Mouse (Mus musculus): ENCODE results near the gene Arf1.
"Not testable (repeated sequence)": the region's sequence is repeated elsewhere in the genome, so short reads cannot be mapped to it uniquely, and the experiment has no call there.

Gene Arf1

DNA sequence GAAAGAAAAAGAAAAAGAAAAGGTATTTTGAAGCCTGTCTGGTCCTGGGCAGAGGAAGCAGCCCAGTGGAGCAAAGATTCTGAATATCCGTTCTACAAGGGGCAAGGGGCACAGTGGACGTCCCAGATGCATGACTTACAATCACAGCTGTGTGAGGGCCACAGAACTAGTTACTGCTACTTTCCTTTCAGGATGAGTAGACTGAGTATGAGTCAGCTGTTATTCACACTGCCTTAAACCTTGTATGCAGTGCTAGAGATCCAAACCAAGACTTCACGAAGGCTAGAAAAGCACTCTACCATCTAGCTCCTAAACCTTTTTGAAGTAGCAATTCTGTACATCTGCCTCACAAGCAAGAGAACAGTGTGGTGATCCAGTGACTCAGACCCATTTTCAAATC, 1.8 kb downstream of the Arf1 start:
- no peak for DNase-seq (ENCODE audit: low spot score)

DNA sequence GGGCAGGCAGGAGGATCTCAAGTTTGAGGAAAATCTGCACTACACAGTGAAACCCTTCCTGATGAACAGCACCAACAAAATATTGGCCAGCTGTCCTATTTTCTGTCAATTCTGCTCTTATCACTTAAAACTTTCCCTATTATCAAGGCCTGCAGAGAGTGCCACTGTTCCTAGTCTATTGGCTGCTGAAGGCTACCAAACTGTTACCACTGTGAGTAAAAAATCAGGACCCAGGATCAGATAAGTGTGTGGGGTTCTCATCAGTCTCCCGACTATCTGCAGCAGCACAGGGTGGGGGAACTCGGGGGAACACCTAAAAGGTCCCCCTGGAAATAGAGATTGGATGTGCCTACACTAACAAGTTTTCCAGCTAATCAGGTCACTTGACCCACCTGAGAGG, 2.9 kb downstream of the Arf1 start:
- DNase-seq (ENCODE audit: low spot score), result no peak

DNA sequence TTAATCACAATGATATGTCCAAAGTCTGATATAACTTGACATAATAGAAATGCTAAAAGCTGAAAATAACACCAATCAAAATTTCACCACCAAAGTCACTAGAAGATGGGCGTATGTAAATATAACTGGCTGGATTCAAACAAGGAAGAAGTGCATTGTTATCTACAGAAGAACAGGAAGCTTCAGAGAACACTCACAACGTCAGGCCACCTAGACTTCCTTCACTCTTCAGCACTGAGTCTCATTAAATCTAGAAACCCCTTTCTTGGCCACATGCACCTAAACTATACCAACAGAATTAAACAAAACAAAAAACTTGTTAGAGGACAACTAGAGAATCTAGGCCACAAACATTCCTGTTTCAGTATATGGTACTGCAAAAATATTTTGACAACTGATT, 3.6 kb downstream of the Arf1 start:
- DNase-seq (ENCODE audit: low spot score), result peak; percentile 23

DNA sequence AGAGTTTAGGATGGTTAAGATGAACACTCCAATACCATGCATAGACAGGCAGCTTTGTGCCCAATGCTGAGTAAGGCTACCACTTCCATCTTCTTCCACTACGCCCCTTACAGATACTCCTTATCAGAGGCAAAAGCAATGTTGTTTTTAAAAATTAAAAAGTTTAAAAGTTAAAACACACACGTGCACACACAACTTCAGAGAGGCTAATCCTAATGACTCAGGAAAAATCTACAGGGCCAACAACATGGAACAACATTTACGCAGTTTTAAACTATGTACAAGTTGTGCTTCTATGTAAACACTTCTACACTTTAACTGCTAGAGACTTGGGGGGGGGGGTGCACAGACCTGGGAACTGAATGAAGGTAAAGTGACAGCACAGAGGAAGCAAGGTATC, 4.0 kb downstream of the Arf1 start:
- no peak for DNase-seq (ENCODE audit: low spot score)

DNA sequence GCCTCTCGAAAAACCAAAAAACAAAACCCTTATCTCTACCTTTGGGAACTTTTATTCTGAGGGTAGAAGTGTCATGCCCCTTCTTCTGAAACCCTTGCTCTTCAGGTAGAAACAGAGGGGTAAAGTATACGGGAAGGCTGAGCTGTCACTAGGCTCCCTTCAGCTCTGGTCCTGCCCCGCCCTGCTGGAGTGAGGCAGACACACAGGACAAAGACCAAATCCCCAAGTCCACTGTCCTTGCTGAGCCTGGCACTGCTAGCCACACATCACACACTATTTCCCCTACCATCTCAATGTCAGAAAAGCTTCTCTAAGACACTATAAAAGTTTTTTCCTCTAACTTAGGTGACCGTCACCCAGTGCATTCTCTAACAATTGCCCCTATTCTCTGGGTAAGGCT, 5.8 kb downstream of the Arf1 start:
- DNase-seq (ENCODE audit: low spot score), result no peak

DNA sequence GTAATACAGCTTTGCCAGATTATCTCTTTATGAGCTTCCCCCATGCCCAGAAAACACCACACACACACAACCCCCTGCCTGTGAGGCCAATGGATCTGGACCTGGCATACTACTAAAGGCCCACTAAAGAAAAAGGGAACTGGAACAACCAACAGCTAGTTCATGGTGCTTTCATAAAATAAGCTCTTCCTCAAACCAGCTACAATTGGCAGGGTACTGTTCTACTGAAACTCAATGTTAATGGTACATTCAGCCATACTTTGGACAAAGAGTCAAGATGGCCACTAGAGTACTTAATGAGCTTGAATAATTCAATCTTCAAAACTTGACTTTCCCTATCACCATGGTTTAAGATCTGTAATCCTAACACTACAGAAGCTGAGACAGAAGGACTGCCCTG, 6.5 kb downstream of the Arf1 start:
- DNase-seq (ENCODE audit: low spot score), result no peak

DNA sequence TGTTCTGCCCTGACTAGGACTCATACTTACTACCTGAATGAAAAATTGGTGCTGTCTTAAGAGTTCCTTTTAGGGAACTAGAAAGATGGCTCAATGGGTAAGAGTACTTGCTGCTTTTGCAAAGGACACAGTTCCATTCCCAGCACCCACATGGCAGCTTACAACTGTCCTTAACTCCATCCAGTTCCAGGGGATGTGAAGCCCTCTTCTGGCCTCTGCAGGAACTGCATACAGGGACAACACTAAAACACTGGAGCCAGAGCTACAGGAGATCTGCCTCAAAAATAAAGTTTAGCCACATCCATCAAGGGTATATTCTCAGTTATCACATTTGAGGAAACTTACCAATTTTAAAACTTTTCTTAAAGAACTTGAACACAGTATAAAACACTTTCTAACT, 9.0 kb downstream of the Arf1 start:
- peak; percentile 48 for DNase-seq (ENCODE audit: low spot score)

DNA sequence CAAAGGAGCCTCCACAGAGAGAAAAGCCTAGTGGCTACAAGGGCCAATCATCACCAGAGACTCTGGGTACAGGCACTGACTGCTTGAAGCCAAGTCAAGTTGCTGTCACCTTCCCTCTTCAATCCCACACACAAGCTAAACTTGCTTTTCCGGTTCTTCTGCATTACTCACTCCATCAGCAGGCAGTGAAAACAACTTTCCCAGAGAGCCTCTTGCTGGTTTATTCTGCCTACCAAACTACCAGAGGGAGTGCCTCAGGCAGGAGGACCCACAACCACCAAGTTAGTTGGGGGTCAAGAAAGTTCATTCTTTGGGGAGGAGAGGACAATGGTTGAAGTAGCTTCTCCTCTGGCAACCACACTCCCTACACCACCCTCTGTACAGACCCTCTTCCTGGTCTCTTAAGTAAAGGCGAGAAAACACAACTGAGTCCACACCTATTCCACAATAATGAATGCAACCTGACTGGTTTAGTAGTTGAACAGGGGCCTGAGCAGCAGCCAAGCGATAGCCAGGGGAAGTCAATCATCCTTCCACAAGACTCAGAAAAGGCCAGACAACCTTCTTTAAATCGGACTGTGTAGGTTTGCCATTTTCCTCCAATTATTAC, 9.6 kb downstream of the Arf1 start:
- DNase-seq (ENCODE audit: low spot score), result no peak

DNA sequence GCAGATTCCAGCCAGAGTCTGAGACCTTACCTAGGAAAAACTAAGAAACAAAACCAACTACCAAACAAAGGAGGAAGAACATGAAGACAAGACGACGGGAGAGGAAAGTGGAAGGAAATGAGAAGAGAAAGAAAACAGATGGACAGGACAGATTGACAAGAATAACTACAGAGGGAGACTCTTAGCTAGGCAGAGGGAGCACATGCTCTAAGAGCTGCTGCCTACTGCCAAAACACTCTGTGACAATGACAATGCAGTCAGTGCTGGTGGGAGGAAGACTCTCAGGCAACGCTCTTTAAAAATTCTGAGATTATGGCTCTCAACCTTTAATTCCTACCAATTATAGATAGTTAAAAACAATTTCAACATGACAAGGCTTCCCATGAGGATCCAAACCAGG, 11.1 kb downstream of the Arf1 start:
- no peak for DNase-seq (ENCODE audit: low spot score)

DNA sequence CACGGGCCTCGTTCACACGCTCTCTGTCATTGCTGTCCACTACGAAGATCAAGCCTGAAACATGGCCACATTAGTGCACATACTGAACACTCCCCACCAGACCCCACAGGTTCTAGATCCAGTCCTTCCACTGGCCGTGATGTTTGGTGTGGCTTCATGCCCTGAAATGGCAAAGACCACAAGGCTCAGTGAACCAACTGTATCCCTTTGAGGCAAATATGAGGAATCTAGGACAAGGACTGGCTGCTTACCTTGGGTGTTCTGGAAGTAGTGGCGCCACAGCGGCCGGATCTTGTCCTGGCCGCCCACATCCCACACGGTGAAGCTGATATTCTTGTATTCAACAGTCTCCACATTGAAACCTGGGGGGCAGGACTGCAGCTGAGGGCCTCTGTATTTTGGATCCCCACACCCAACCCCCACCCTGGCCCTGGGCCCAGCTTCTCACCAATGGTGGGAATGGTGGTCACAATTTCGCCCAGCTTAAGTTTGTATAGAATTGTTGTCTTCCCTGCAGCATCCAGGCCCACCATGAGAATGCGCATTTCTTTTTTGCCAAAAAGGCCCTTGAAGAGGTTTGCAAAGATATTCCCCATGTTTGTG, 15.1 kb downstream of the Arf1 start:
- no peak for DNase-seq (ENCODE audit: low spot score)

DNA sequence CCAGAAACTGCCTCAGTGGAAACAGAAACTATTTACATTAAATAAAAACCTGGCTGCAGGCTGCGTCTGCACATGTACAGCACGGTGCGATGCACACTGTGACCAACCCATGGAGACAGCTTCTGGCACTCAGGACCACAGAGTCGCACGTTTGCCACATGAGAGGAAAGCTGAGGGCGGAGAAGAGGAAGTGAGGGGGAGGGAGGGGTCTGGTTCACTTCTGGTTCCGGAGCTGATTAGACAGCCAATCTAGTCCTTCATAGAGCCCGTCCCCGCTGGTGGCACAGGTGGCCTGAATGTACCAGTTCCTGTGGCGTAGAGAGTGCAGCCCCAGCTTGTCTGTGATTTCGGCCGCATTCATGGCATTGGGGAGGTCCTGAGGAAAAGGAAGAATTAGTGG, 15.8 kb downstream of the Arf1 start:
- peak; percentile 87 for DNase-seq (ENCODE audit: low spot score)

DNA sequence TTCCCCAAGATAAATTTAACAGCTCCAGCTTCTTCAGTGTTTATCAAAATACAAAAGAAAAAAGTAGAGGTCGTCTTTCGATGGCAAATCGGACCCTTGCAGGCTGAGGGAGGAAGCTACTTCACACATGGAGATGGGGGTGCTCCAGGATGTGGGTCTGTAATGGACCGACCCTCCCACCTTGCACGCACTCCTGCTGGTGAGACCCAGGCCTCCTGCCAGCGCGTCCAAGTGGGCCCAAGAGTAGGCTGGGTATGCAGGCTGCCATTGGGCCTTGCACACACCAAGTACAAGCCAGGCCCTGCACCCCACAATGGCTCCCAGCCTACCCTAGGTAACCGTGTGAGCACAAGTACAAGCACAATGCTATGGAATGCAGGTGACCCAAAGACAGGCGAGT, 16.5 kb downstream of the Arf1 start:
- DNase-seq (ENCODE audit: low spot score), result not testable (repeated sequence)

DNA sequence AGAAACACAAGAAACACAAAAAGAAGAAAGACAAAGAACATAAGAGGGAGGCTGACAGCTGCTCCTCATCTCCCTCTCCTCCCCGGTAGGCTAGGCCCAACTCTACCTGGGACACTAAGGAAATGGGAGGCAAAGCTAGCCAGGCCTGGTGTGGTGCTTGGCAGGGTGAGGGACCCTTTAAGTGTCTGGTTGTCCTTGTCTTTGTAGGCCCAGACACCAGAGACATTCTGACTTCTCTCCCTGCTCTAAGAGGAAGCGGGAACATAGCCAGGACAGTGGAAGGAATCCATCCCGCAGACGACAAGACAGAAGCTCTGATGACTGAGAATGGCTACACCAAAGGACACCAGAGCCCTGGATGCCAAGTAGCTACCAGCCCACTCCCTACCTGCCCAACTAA, 18.1 kb downstream of the Arf1 start:
- no peak for DNase-seq (ENCODE audit: low spot score)

DNA sequence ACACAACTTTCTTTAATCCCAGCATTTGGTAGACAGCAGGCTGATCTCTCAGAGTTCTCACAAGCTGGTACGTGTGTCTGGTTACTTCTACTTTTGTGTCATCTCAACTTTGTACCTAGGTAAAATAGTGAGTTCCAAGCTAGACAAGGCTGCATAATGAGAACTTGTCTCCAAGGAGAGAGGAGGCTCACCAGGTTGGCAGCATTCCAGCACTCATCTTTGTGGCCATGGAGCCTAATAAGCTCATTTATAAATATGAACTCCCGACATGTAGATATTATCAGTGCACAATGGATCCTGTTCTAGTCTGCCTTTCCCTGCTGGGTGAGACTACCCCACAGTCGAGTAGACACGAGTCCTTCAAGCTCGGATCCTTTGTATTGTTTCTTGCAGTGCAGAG, 18.5 kb downstream of the Arf1 start:
- DNase-seq (ENCODE audit: low spot score), result no peak

DNA sequence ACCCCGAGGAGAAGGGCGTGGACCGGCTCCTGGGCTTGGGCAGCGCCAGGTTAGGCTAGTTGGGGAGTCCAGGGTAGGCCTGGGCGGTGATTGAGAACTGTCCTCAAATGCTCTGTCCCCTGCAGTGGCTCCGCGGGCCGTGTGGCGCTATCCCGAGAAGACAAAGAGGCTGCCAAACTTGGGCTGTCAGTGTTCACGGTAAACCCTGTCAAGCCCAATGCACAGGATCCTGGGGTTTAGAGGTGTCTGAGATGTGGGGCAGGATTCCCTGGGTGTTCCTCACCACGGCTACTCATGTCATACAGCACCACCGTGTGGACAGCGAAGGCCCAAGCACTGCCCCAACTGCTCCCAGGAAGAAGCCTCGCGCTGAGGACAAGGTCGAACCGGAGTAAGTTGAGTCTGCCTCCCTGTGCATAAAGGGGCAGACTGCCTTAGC, 19.0 kb downstream of the Arf1 start:
- peak; percentile 47 for DNase-seq (ENCODE audit: low spot score)

DNA sequence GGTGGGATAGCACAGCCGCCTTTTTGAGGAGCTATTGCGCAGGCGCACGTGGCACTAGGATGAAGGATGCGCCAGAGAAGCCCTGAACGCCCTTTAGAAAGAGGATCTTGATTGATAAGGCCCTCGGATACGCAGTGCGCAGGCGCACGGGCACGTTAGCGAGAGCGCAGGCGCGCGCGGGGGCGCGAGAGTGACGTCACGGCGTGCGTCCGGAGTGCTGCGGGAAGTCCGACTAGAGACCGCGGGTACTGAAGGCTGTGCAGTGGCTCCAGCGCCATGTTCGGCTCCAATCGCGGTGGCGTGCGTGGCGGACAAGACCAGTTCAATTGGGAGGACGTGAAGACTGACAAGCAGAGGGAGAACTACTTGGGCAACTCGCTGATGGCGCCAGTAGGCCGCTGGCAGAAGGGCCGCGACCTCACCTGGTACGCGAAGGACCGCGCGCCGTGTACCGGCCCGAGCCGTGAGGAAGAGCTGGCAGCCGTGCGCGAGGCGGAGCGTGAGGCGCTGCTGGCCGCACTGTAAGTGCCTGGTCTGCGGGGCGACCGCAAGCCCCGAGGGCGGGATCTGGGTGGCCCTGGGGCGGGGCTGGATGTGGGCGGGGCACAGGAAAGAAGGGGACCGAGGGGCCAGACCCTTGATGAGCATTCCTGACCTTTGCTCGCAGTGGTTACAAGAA, 19.8 kb downstream of the Arf1 start, which contains the start of gene 2310033P09Rik:
TSS of gene 2310033P09Rik (plus strand) at position 169 of the 679 bp plus-strand sequence.
- peak; percentile 92 for DNase-seq (ENCODE audit: low spot score)

DNA sequence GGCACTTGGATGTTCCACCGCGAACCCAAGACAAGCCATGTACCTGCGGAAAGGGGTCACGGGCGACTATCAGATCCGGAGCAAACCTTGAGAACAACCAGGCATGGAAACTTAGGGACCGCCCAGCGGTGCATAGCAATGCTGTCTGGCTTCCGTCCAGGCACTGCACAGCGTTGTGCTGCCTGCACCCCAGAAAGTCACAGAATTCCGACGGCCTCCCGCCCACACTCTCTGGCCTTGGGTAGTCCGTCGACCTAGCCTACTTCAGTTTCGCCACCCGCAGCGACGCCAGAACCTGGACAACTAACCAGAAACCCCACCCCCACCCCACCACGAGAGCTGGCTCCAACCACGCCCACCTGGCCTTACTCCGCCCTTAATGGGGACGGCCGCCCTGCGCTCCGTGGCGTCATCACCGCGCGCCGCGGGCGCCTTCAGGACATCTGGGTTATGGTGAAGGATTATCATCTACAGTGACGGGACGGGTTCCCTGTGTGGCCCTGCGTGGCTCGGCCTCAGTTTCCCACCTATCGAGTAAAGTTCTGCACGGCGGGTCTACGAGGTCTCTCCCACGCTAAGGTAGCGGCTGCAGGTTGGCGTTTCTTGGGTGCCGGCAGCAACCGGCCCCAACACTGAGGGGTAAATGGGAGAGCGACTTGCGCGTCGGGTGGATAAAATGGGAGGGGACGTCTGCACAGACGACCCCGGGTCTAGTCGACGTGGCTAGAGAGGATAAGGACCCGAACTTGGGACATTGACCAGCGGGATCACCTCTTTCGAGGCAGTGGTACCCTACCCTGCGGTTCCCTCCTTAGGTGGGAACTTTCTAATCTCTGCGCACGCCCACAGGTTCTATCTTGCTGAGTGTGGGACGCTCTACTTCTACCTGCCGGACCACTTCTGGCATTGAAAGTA, 25.7 kb downstream of the Arf1 start, which contains the start of gene Mrpl55:
TSS of gene Mrpl55 (plus strand) at position 406 of the 915 bp plus-strand sequence.
- peak; percentile 93 for DNase-seq (ENCODE audit: low spot score)

DNA sequence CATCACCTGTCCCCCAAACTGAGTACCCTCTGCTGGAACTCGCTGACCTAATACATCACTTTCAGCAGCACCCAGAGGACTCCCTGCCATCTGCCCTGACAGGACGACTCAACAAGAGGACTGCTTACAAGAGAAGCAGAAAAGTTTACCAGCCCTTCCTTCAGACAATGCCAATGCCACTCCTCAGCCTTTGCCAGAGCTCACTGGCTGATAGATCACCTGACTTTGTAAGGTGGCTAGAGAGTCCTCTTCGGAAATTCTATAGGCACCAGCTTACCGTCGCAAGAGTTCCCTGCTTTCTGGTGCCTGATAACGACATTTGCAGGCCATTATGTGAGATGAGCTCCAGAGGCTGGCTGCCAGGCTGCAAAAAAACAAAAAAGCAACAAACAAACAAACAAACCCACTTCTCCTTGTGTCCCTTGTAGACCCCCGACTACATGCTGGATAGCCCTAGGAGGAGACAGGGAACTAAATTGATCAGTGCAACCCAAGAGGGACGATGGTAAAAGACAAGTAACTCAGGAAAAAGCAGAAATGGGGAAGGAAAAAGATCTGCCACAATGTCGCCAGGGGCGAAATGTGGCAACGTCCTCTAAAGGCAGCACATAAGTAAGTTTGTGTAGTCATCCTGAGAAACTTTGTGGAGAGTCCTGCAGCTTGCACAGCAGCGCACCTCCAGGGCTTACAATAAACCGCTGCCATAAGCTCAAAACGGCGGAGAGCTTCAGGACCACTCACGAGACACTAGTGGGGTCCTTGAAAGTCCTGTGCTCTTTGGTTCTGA, 26.7 kb downstream of the Arf1 start:
- DNase-seq (ENCODE audit: low spot score), result no peak

DNA sequence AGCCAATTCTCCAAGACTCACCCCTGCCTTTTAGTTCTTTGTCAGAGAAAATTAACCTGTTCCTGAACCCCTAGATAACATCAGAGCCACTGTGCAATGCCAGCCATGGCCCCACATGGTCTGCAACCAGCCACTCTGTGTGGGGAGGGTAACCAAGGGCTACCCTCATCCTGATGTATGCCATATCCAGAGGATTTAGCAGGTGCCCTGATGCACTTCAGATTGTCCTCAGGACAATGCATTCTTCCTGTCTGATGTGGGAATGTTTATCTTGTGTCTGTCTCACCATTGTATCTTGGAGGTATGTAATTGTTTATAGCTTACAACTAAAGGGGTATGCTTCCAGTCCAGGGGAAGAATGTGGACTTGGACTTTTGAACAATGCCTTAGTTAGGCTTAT, 31.8 kb downstream of the Arf1 start:
- no peak for DNase-seq (ENCODE audit: low spot score)

DNA sequence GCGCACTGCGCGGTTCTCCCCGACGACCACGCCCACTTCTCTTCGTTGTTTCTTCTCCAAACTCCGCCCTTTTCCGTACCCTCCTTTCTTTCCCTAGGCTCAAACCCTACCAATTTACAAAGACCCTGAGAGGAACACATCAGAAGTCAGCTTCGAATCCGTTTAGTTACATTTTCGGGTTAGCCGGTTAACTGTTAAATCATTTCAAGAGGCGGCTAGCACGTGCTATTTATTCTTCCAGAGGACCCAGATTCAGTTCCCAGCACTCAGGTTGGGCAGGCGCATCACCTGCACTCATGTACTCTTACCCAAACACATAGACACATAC, 36.0 kb downstream of the Arf1 start, which contains the start of gene Guk1:
TSS of gene Guk1 (minus strand) at position 154 of the 328 bp plus-strand sequence.
- DNase-seq (ENCODE audit: low spot score), result no peak

DNA sequence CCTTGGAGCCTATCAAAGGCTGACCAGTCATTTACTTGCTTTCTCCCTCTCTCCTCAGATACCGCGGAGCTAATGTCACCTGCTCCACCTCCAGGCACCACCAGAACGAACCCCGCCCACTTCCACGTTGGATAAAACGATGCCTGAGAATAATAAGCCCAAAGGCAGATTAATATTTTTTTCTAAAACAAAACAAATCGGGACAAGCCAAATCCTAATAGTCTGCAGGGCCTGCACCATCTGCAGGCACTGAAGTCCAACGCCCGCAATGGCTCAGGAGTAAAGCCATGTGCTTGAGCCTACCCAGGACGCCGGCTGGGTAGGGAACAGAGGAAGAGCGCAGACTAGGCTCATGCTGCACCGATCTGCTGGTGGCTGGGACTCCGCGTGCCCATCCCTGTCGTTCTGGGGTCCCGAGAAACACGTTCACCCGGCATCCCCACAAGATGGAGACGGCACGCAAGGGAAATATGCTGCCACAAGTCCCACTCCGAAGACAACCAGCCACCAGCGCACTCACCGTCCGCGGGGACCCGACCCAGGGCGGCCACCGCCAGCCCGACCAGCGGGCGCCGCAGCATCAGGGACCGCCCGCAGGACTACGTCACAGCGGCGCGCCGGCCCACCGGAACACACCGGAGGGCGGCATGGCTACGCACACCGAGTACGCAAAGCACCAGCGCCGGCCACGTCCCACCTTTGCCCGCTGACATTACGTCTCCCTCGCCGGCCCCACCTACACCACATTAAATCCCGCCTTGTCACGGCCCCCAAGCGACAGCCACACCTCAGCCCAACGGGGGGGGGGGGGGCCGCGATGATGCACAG, 36.6 kb downstream of the Arf1 start:
- DNase-seq (ENCODE audit: low spot score), result peak; percentile 93
